Mouse (Mus musculus): ENCODE measurements at regions not wholly inside any gene's neighbourhood (a gene's known extent, or its start where the extent isn't known, plus 50 kb on each side); places are given as distances from the start of the nearest gene placed in this dataset.

- Histone ChIP-seq H3K9ac (ENCODE audit: low read length) (no peak overlapping the region), H3K4me2 (ENCODE audit: low read depth, low read length) (no peak overlapping the region), H3K27me3 (ENCODE audit: control insufficient read depth, insufficient read depth, low read length) (no peaks in the 10 kb centered on the region), H3K27ac (ENCODE audit: low read length) (no peak overlapping the region), H3K4me3 (replicated peaks; ENCODE audit: low read length) (no peak overlapping the region), H3K36me3 (ENCODE audit: control insufficient read depth, insufficient read depth, low read length) (no peaks in the 10 kb centered on the region), H3K9me3 (replicated peaks; ENCODE audit: control insufficient read depth, low read length) (no peaks in the 10 kb centered on the region), H3K4me1 (ENCODE audit: control insufficient read depth, insufficient read depth, low read length) (no peaks in the 10 kb centered on the region)
- no peak for ATAC-seq (ENCODE audit: insufficient read depth, low FRiP score)
- WGBS, result 69% methylated on average over 2 of the region's 2 CpGs
Measured at GRCm38 (mm10) chr15:41920270-41920669, 1786.1 kb downstream of the 9330182O14Rik start.

- no peaks in the 10 kb centered on the region for H3K9me3 ChIP-seq (replicated peaks; ENCODE audit: control insufficient read depth, low read length)
- H3K4me1 ChIP-seq (ENCODE audit: control insufficient read depth, insufficient read depth, low read length), result no peaks in the 10 kb centered on the region
- H3K36me3 ChIP-seq (ENCODE audit: control insufficient read depth, insufficient read depth, low read length), result no peaks in the 10 kb centered on the region
- no peak overlapping the region for H3K9ac ChIP-seq (ENCODE audit: low read length)
- H3K27ac ChIP-seq (ENCODE audit: low read length), result no peak overlapping the region
- H3K4me3 ChIP-seq (replicated peaks; ENCODE audit: low read length), result no peak overlapping the region
- no peaks in the 10 kb centered on the region for H3K27me3 ChIP-seq (ENCODE audit: control insufficient read depth, insufficient read depth, low read length)
- 42% methylated on average over 2 of the region's 2 CpGs for WGBS
- H3K4me2 ChIP-seq (ENCODE audit: low read depth, low read length), result no peak overlapping the region
- no peak for ATAC-seq (ENCODE audit: insufficient read depth, low FRiP score)
Measured at GRCm38 (mm10) chr15:41936697-41937096, 1802.5 kb downstream of the 9330182O14Rik start.

- Histone ChIP-seq H3K27ac (ENCODE audit: low read length) (no peak overlapping the region), H3K4me3 (replicated peaks; ENCODE audit: low read length) (no peak overlapping the region), H3K4me1 (ENCODE audit: control insufficient read depth, insufficient read depth, low read length) (no peaks in the 10 kb centered on the region), H3K9me3 (replicated peaks; ENCODE audit: control insufficient read depth, low read length) (no peaks in the 10 kb centered on the region), H3K9ac (ENCODE audit: low read length) (no peak overlapping the region), H3K4me2 (ENCODE audit: low read depth, low read length) (no peak overlapping the region), H3K27me3 (ENCODE audit: control insufficient read depth, insufficient read depth, low read length) (no peaks in the 10 kb centered on the region), H3K36me3 (ENCODE audit: control insufficient read depth, insufficient read depth, low read length) (no peaks in the 10 kb centered on the region)
- no peak for ATAC-seq (ENCODE audit: insufficient read depth, low FRiP score)
- 80% methylated on average over 2 of the region's 2 CpGs for WGBS
Measured at GRCm38 (mm10) chr15:41945226-41945625, 1811.1 kb downstream of the 9330182O14Rik start.

GRCm38 (mm10) chr15:41947888-41948287 is 1813.7 kb downstream of the 9330182O14Rik start:
- no peaks in the 10 kb centered on the region for H3K4me1 ChIP-seq (ENCODE audit: control insufficient read depth, insufficient read depth, low read length)
- no peak overlapping the region for H3K4me3 ChIP-seq (replicated peaks; ENCODE audit: low read length)
- H3K9me3 ChIP-seq (replicated peaks; ENCODE audit: control insufficient read depth, low read length), result no peaks in the 10 kb centered on the region
- H3K27me3 ChIP-seq (ENCODE audit: control insufficient read depth, insufficient read depth, low read length), result no peaks in the 10 kb centered on the region
- no peaks in the 10 kb centered on the region for H3K36me3 ChIP-seq (ENCODE audit: control insufficient read depth, insufficient read depth, low read length)
- ATAC-seq (ENCODE audit: insufficient read depth, low FRiP score), result no peak
- no peak overlapping the region for H3K9ac ChIP-seq (ENCODE audit: low read length)
- no peak overlapping the region for H3K27ac ChIP-seq (ENCODE audit: low read length)
- no peak overlapping the region for H3K4me2 ChIP-seq (ENCODE audit: low read depth, low read length)

GRCm38 (mm10) chr15:41948347-41949093 is 1814.4 kb downstream of the 9330182O14Rik start:
- no peak for ATAC-seq (ENCODE audit: insufficient read depth, low FRiP score)
- no peak overlapping the region for H3K4me3 ChIP-seq (replicated peaks; ENCODE audit: low read length)
- no peaks in the 10 kb centered on the region for H3K36me3 ChIP-seq (ENCODE audit: control insufficient read depth, insufficient read depth, low read length)
- H3K27me3 ChIP-seq (ENCODE audit: control insufficient read depth, insufficient read depth, low read length), result no peaks in the 10 kb centered on the region
- H3K9ac ChIP-seq (ENCODE audit: low read length), result no peak overlapping the region
- no peaks in the 10 kb centered on the region for H3K4me1 ChIP-seq (ENCODE audit: control insufficient read depth, insufficient read depth, low read length)
- no peaks in the 10 kb centered on the region for H3K9me3 ChIP-seq (replicated peaks; ENCODE audit: control insufficient read depth, low read length)
- WGBS, result 24% methylated on average over 4 of the region's 4 CpGs
- no peak overlapping the region for H3K4me2 ChIP-seq (ENCODE audit: low read depth, low read length)
- H3K27ac ChIP-seq (ENCODE audit: low read length), result no peak overlapping the region

- ATAC-seq (ENCODE audit: insufficient read depth, low FRiP score), result peak; percentile 37; the same call in 1 of the 2 replicates
Measured at GRCm38 (mm10) chr15:41949094-41949461, 1814.9 kb downstream of the 9330182O14Rik start.

GRCm38 (mm10) chr15:41951276-41951675 is 1817.1 kb downstream of the 9330182O14Rik start:
- WGBS, result 59% methylated on average over 5 of the region's 5 CpGs

More at GRCm38 (mm10) chr15:41949094-41949461, 1814.9 kb downstream of the 9330182O14Rik start:
- H3K9ac ChIP-seq (ENCODE audit: low read length), result no peak overlapping the region
- no peak overlapping the region for H3K4me3 ChIP-seq (replicated peaks; ENCODE audit: low read length)
- no peaks in the 10 kb centered on the region for H3K9me3 ChIP-seq (replicated peaks; ENCODE audit: control insufficient read depth, low read length)
- no peaks in the 10 kb centered on the region for H3K36me3 ChIP-seq (ENCODE audit: control insufficient read depth, insufficient read depth, low read length)
- H3K4me1 ChIP-seq (ENCODE audit: control insufficient read depth, insufficient read depth, low read length), result no peaks in the 10 kb centered on the region
- H3K4me2 ChIP-seq (ENCODE audit: low read depth, low read length), result no peak overlapping the region
- WGBS, result 73% methylated on average over 6 of the region's 6 CpGs
- H3K27ac ChIP-seq (ENCODE audit: low read length), result no peak overlapping the region
- no peaks in the 10 kb centered on the region for H3K27me3 ChIP-seq (ENCODE audit: control insufficient read depth, insufficient read depth, low read length)

GRCm38 (mm10) chr15:41960597-41960996 is 1826.4 kb downstream of the 9330182O14Rik start:
- H3K9ac ChIP-seq (ENCODE audit: low read length), result no peak overlapping the region
- H3K4me1 ChIP-seq (ENCODE audit: control insufficient read depth, insufficient read depth, low read length), result no peaks in the 10 kb centered on the region
- H3K4me2 ChIP-seq (ENCODE audit: low read depth, low read length), result no peak overlapping the region
- ATAC-seq (ENCODE audit: insufficient read depth, low FRiP score), result no peak
- H3K27ac ChIP-seq (ENCODE audit: low read length), result no peak overlapping the region
- H3K36me3 ChIP-seq (ENCODE audit: control insufficient read depth, insufficient read depth, low read length), result no peaks in the 10 kb centered on the region
- H3K4me3 ChIP-seq (replicated peaks; ENCODE audit: low read length), result no peak overlapping the region
- H3K27me3 ChIP-seq (ENCODE audit: control insufficient read depth, insufficient read depth, low read length), result no peaks in the 10 kb centered on the region
- no peaks in the 10 kb centered on the region for H3K9me3 ChIP-seq (replicated peaks; ENCODE audit: control insufficient read depth, low read length)

More at GRCm38 (mm10) chr15:41951276-41951675, 1817.1 kb downstream of the 9330182O14Rik start:
- no peaks in the 10 kb centered on the region for H3K36me3 ChIP-seq (ENCODE audit: control insufficient read depth, insufficient read depth, low read length)
- H3K9ac ChIP-seq (ENCODE audit: low read length), result no peak overlapping the region
- H3K4me2 ChIP-seq (ENCODE audit: low read depth, low read length), result no peak overlapping the region
- H3K4me1 ChIP-seq (ENCODE audit: control insufficient read depth, insufficient read depth, low read length), result no peaks in the 10 kb centered on the region
- ATAC-seq (ENCODE audit: insufficient read depth, low FRiP score), result no peak
- no peak overlapping the region for H3K4me3 ChIP-seq (replicated peaks; ENCODE audit: low read length)
- H3K27me3 ChIP-seq (ENCODE audit: control insufficient read depth, insufficient read depth, low read length), result no peaks in the 10 kb centered on the region
- H3K27ac ChIP-seq (ENCODE audit: low read length), result no peak overlapping the region
- H3K9me3 ChIP-seq (replicated peaks; ENCODE audit: control insufficient read depth, low read length), result no peaks in the 10 kb centered on the region

- Histone ChIP-seq H3K4me2 (ENCODE audit: low read depth, low read length) (no peak overlapping the region), H3K36me3 (ENCODE audit: control insufficient read depth, insufficient read depth, low read length) (no peaks in the 10 kb centered on the region), H3K27me3 (ENCODE audit: control insufficient read depth, insufficient read depth, low read length) (no peaks in the 10 kb centered on the region), H3K9me3 (replicated peaks; ENCODE audit: control insufficient read depth, low read length) (no peaks in the 10 kb centered on the region), H3K4me3 (replicated peaks; ENCODE audit: low read length) (no peak overlapping the region), H3K27ac (ENCODE audit: low read length) (no peak overlapping the region), H3K4me1 (ENCODE audit: control insufficient read depth, insufficient read depth, low read length) (no peaks in the 10 kb centered on the region), H3K9ac (ENCODE audit: low read length) (no peak overlapping the region)
- ATAC-seq (ENCODE audit: insufficient read depth, low FRiP score), result no peak
- 80% methylated on average over 6 of the region's 6 CpGs for WGBS
Measured at GRCm38 (mm10) chr15:41970877-41971276, 1836.7 kb downstream of the 9330182O14Rik start.

Data from stomach, embryonic 16.5 days (tissue).